Mouse (Mus musculus) bone marrow, adult 2 months (tissue): Measurements from ENCODE around the gene Sgms1.

Experiments
- CTCF ChIP-seq: fragments of 200-500 bp; IDR thresholded peaks from 2 replicates; pipeline ENCODE4 v1.5.1; 2011; ENCODE audit warnings: low read length, control low read depth; ENCODE audit not compliant: control insufficient read depth, insufficient read depth
- POLR2A ChIP-seq: fragments of 200-500 bp; IDR thresholded peaks from 2 replicates; pipeline ENCODE4 v1.6.1; 2011; ENCODE audit warnings: low read depth, mild to moderate bottlenecking, control low read depth, low read length, borderline replicate concordance; ENCODE audit not compliant: control insufficient read depth

GRCm38 (mm10) chr19:32137904-32138303 is 251.6 kb downstream of the Sgms1 start:
- TF ChIP-seq CTCF (no peak), POLR2A (no peak)
